Mouse (Mus musculus) heart, adult 8-10 months (tissue): ENCODE data around the gene Lsm11. TPM values are rescaled to one million over a fixed set of nuclear protein-coding genes. Genes with fewer than 3 reads are reported as not detected.
"Not testable (repeated sequence)": the region's sequence is repeated elsewhere in the genome, so short reads cannot be mapped to it uniquely, and the experiment has no call there.

ENCODE experiments used
- DNase-seq: peaks from one replicate; pipeline ENCODE4 v3.0.0; 2022; ENCODE audit warnings: low spot score
- total RNA-seq, 4 experiments: library from RNA; stranded (reverse); gene quantifications; 2 replicates each; pipeline ENCODE4 v1.2.4; 2022

The Lsm11 gene
- total RNA-seq, 4 experiments from 2014 or later = 2.1 to 3.5 (median 3.1) TPM

- DNase-seq = no peak
Measured at GRCm38 (mm10) chr11:45883270-45883931, 61.3 kb downstream of the Lsm11 start.

GRCm38 (mm10) chr11:45881683-45882068 is 63.1 kb downstream of the Lsm11 start:
- DNase-seq = no peak

GRCm38 (mm10) chr11:45881026-45881682 is 63.6 kb downstream of the Lsm11 start:
- DNase-seq = peak; percentile 77

- not testable (repeated sequence) for DNase-seq
Measured at GRCm38 (mm10) chr11:45879366-45879765, 65.4 kb downstream of the Lsm11 start.

Other genes starting within 250 kb of the Lsm11 start
- gene Clint1, start 92.9 kb downstream of the Lsm11 start, total RNA-seq = 10 to 100 TPM; 45.7 to 48.2 (median 47.2) TPM
- gene Thg1l, start 10.6 kb upstream of the Lsm11 start, total RNA-seq = 1 to 10 TPM; 4.2 to 6.1 (median 4.7) TPM
- under 1 TPM in 3 of 4 experiments, not detected in 1; 0.22 to 0.26 (median 0.25) TPM for gene Sox30, start 35.4 kb upstream of the Lsm11 start, total RNA-seq
- 1 to 10 TPM in 2 of 4 experiments, under 1 TPM in 2; 0.43 to 1.3 (median 0.96) TPM for gene Gm12166, start 107.4 kb upstream of the Lsm11 start, total RNA-seq
- gene Adam19, start 111.1 kb upstream of the Lsm11 start, total RNA-seq = 10 to 100 TPM; 17.7 to 42.4 (median 24.0) TPM
- under 1 TPM in 1 of 4 experiments, not detected in 3; 0.08 TPM for gene Nipal4, start 221.6 kb upstream of the Lsm11 start, total RNA-seq